Mouse (Mus musculus) frontal cortex, postnatal 36 days (tissue): Measurements from ENCODE around the gene Xiap.
A peak's percentile ranks its signal among the peaks of the same experiment; 100 is the strongest.
"Not testable (repeated sequence)": the region's sequence is repeated elsewhere in the genome, so short reads cannot be mapped to it uniquely, and the experiment has no call there.

Experiments
- DNase-seq, 2 experiments: peaks; one replicate each; pipeline ENCODE4 v3.0.0; 2022; ENCODE audit warnings: low spot score in 2 of 2

The Xiap gene

GRCm38 (mm10) chrX:42059282-42060068 lies at the start of gene Xiap:
Xiap (plus strand) TSS chrX:42059679.
- DNase-seq = no peak

- DNase-seq = no peak
These were observed 46.7 kb upstream of the Xiap start for GRCm38 (mm10) chrX:42012677-42013208.

DNA sequence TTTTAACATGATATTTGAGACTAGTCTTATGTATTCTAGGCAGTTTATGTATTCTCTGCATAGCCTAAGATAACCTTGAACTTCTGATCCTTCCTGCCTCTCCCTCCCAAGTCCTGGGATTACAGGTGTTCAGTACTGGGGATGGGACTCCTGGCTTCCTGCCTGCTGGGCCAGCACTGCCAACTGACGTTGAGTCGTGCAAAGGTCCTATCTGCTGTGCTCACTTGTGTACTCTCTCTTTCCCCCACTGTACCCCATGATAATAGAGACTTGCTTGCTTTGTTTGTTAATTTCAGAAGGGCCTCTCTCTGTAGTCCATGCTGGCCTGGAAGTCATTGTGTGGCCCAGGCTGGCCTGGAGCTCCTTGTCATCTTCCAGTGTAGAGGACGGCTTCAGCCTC lies 45.7 kb upstream of the Xiap start:
- no peak for DNase-seq

GRCm38 (mm10) chrX:42014502-42014901 lies 45.0 kb upstream of the Xiap start:
- no peak for DNase-seq

- DNase-seq = no peak
These were observed 41.4 kb upstream of the Xiap start for GRCm38 (mm10) chrX:42018030-42018429.

GRCm38 (mm10) chrX:42019441-42019840 lies 40.0 kb upstream of the Xiap start:
- no peak for DNase-seq

DNA sequence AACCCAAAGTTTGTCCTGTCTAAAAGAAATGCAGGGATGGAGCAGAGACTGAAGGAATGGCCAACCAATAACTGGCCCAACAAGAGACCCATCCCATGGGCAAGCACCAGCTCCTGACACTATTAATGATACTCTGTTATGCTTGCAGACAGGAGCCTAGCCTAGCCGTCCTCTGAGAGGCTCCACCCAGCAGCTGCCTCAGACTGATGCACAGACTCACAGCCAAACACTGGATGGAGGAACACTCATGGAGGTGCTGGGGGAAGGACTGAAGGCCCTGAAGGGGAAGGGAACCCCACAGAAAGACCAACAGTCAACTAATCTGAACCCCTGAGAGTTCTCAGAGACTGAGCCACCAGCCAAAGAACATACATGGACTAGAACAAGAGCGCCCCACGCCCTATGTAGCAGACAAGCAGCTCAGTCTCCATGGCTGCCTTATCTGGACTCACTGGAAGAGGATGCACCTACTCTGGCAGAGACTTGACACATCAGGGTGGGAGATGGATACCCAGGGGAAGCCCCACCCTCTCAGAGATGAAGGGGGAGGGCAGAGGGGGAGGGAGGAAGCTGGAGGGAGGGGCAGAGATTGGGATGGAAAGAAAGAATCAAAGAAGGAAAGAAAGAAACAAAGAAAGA lies 33.6 kb upstream of the Xiap start:
- not testable (repeated sequence) for DNase-seq

DNA sequence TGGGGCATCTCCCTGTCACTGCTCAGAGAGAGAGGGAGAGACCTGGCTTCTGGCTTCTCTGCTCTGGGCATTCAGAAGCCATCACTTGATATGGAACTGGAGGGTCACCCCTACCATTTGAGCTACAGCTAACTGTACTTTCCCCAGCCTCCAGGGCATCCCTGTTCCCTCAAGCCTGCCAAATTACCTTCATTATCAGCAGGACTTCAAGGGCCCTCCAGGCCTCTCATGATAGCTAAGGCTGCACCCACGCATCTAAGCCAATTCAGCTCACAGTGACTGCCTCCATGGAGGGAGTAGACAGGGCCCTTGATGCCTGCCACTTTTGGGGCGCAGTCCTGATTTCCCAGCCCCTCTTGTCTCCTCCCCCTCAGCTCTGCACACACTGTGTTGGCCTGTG lies 32.5 kb upstream of the Xiap start:
- DNase-seq = not testable (repeated sequence)

DNA sequence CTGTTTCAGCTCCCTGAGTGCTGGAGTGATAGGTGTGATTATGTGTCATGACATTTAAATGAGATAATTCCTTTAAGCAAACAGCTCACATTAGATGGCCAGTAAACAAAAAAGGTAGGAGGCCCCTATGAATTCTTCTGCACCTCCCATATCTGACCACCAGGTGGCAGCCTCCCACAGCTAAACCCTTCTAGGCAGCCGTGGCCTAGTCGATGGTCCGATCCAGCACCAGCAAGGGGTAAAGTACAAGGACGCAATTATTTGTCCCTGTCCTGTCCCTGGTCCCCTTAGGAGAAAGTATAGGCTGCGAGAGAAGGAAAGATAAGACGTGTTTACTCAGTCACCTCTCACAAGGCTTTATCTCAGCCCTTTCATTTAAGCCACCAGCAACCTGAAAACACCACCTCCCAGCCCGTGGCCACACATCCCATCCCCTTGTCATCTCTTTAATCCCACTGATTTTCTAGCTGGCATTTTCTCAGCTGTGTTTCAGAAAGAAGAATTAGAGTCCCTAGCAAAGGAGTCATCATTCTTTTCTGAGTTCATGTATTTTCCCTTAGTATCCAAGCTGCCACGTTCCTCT lies 26.3 kb upstream of the Xiap start:
- peak; percentile 57 to 58 for DNase-seq

- DNase-seq = no peak
These were observed 25.6 kb upstream of the Xiap start for GRCm38 (mm10) chrX:42033911-42034310.

GRCm38 (mm10) chrX:42039481-42039880 lies 20.0 kb upstream of the Xiap start:
- DNase-seq = no peak

DNA sequence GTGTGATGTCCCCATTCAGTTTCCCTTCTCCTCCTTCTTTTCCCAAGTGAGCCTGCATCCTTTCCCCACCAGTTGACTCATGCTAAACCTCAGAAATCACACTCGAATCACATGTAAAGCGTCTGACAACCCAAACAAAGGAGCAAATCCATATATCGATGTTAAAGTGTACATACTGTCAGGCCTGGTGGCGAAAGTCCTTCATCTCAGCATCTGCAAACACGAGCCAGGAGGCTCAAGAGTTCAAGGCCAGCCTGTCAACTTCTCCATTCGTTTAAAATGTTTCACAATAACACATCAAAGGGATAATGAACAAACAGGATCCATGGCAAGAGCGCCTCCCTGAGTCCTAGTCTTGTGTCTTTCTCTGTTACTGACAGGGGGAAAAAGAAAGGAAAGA lies 14.5 kb upstream of the Xiap start:
- DNase-seq = no peak

- DNase-seq = no peak
These were observed 8.5 kb upstream of the Xiap start for GRCm38 (mm10) chrX:42050652-42051643.

DNA sequence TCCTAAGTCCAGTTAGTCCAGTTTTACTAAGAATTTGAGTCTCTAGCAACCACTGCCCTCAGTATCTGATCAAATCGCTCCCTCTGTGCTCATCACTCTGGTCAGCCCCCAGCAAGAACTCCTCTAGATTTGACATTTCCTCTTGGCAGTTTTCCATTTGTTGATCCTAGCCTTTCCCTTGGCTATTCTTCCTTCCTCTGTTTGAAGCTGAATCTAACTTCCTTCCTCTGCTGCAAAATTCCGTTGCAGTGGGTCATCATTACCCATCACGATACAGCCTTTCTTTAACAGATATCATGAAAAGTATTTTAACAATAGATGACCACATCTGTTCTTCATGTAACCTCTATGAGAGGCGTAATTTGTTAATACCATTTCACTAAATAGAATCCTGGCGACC lies 2.5 kb upstream of the Xiap start:
- no peak for DNase-seq

- DNase-seq = no peak
These were observed 1.6 kb upstream of the Xiap start for GRCm38 (mm10) chrX:42057873-42058272.

GRCm38 (mm10) chrX:42063621-42064020 lies 4.1 kb downstream of the Xiap start:
- DNase-seq = no peak

GRCm38 (mm10) chrX:42065086-42065485 lies 5.6 kb downstream of the Xiap start:
- DNase-seq = no peak

DNA sequence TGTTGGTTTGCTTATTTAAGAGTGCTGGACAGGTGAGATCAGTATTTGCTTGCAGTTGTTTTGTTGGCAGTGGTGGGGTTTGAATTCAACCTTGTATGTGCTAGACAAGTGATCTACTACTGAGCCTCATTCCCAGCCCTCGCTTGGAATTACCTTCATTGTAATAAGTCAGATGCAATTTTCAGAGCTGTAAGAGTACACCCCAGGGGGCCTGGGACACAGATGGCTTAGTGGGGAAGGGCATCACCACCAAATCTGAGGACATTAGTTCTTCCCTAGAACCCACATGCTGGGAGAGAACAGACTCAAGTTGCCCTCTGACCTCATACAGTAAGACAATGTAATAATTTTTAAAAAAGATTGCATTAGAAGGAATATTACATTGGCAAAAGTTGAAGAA lies 7.3 kb downstream of the Xiap start:
- DNase-seq = no peak

DNA sequence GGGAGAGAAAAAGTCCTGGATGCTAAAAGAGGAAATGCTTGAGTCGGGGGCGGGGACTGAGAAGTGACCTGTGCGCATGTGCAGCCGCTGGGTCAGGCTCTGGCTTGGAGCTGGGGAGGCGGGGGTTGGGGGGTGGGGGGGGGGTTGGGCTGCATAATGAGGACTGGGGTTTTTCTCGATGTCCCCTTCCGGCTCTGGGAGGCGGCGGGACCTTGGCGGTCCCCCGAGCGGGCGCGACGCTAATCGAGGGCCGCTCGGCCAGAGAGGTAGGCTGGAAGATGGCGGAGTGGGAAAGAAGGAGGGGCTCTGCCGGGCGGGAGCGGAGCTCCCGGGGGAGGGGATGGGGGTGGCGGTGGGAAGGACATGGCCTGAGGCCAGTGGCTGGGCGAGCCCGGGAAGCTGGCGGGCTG lies 8.3 kb downstream of the Xiap start:
- DNase-seq = peak; percentile 37 to 57

DNA sequence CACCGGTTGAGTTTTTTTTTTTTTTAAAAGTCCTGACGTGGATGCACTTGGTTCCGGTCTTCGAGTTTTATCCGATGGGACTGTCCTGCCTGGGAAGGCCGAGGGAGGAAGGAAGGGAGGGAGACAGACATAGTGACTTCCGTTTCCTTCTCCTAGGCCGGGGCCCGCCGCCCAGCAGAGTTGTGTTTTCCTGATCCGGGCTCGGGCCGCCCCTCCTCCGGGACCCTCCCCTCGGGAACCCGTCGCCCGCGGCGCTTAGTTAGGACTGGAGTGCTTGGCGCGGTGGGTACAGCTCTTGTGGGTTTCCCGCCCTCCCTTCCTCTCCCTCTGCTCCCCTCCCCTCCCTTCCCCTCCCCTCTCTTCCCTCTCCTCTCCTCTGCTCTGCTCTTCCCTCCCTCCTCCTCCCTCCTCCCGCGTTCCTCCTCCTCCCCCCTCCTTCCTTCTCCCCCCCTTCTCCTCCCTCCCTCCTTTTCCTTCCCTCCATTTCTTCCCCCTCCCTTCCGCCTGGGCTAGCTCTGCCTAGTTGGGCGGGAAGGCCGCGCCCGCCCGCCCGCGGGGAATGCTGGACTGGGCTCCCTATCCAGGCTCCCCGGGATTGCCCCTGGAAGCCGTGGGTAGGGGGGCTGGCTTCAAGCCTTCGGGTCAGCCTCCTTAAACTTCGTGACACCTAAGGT lies 8.9 kb downstream of the Xiap start:
- DNase-seq = peak; percentile 15 to 55

GRCm38 (mm10) chrX:42068875-42069257 lies 9.4 kb downstream of the Xiap start:
- DNase-seq = no peak
